Mouse (Mus musculus): ENCODE data around the gene Gm10638.

Gene Gm10638

GRCm38 (mm10) chr8:86789576-86789975 is 44.1 kb downstream of the Gm10638 start:
- DNase-seq (ENCODE audit: low spot score): no peak

GRCm38 (mm10) chr8:86791542-86791941 is 46.0 kb downstream of the Gm10638 start:
- DNase-seq (ENCODE audit: low spot score): no peak

- DNase-seq (ENCODE audit: low spot score): no peak
Observed at GRCm38 (mm10) chr8:86794716-86795115, 49.2 kb downstream of the Gm10638 start.

Data from embryo, embryonic 10 days (tissue).